Mouse (Mus musculus) intestine, embryonic 14.5 days (tissue): ENCODE data around the gene Ech1. TPM values are rescaled to one million over a fixed set of nuclear protein-coding genes. Genes with fewer than 3 reads are reported as not detected.

Experiments
- ATAC-seq: fragments of 200-750 bp; cut with Nextera tagmentation; replicated peaks from 2 replicates; pipeline ENCODE4 v1.8.0; 2017; ENCODE audit warnings: low read depth, moderate number of reproducible peaks, moderate TSS enrichment, moderate library complexity; ENCODE audit not compliant: low FRiP score, low TSS enrichment
- DNase-seq: peaks from one replicate; pipeline ENCODE4 v3.0.0-alpha.2; 2018; ENCODE audit warnings: low spot score
- H3K27ac ChIP-seq: fragments of 300-500 bp; sonication (generic); 2 replicates; pipeline ENCODE4 v1.5.1; 2014; ENCODE audit warnings: low read depth, mild to moderate bottlenecking, control low read depth
- H3K27me3 ChIP-seq: fragments of 300-500 bp; sonication (generic); replicated peaks from 2 replicates; pipeline ENCODE4 v1.6.1; 2014; ENCODE audit warnings: low read length, control low read depth; ENCODE audit not compliant: control insufficient read depth, insufficient read depth
- H3K36me3 ChIP-seq: fragments of 300-500 bp; sonication (generic); 2 replicates; pipeline ENCODE4 v1.6.1; 2014; ENCODE audit warnings: low read length, control low read depth; ENCODE audit not compliant: control insufficient read depth, insufficient read depth
- H3K4me1 ChIP-seq: fragments of 300-500 bp; sonication (generic); replicated peaks from 2 replicates; pipeline ENCODE4 v1.6.1; 2014; ENCODE audit warnings: low read length, control low read depth, mixed read lengths; ENCODE audit not compliant: control insufficient read depth, insufficient read depth
- H3K4me2 ChIP-seq: fragments of 300-500 bp; sonication (generic); 2 replicates; pipeline ENCODE4 v1.6.1; 2014; ENCODE audit warnings: low read length
- H3K4me3 ChIP-seq: fragments of 300-500 bp; sonication (generic); 2 replicates; pipeline ENCODE4 v1.5.1; 2014; ENCODE audit warnings: low read depth, low read length, control low read depth, mixed read lengths
- H3K9ac ChIP-seq: fragments of 300-500 bp; sonication (generic); 2 replicates; pipeline ENCODE4 v1.6.1; 2014; ENCODE audit warnings: mild to moderate bottlenecking, low read length
- H3K9me3 ChIP-seq: fragments of 300-500 bp; sonication (generic); 2 replicates; pipeline ENCODE4 v1.6.1; 2016; ENCODE audit warnings: low read length, control low read depth; ENCODE audit not compliant: control insufficient read depth
- WGBS: fragments of 180-500 bp; shearing (Covaris S2); extraction: QIAGEN DNeasy Blood & Tissue Kit; methylation state at CpG from one replicate; pipeline ENCODE4 v1.1.7; 2014; 5-methylcytosine and 5-hydroxymethylcytosine counted together
- polyA plus RNA-seq: library from polyadenylated mRNA; unstranded; fragments of >200 nt; fragmentation: Nextera tagmentation; extraction: Ambion mirVana; gene quantifications from 2 replicates; pipeline ENCODE4 v1.2.1, GENCODE M21; 2014

The Ech1 gene
- polyA plus RNA-seq, 1 experiment from 2014 or later = 188 TPM

- ATAC-seq = peak; percentile 71
- WGBS = 0% methylated on average over 28 of the region's 32 CpGs
- Histone ChIP-seq H3K36me3 (peaks cover 22% of the 10 kb centered on the region), H3K4me2 (peak overlapping the region; percentile 66), H3K9me3 (no peaks in the 10 kb centered on the region), H3K4me1 (peaks cover 29% of the 10 kb centered on the region), H3K9ac (peak overlapping the region; percentile 94), H3K27ac (peak overlapping the region; percentile 100), H3K4me3 (peak overlapping the region; percentile 84), H3K27me3 (no peaks in the 10 kb centered on the region)
- peak; percentile 98 for DNase-seq
Observed at GRCm38 (mm10) chr7:28808957-28809393, 16.0 kb upstream of the Ech1 start.

GRCm38 (mm10) chr7:28809401-28810089 is 15.5 kb upstream of the Ech1 start:
- DNase-seq = peak; percentile 87
- Histone ChIP-seq H3K27me3 (no peaks in the 10 kb centered on the region), H3K36me3 (peaks cover 28% of the 10 kb centered on the region), H3K9me3 (no peaks in the 10 kb centered on the region), H3K27ac (peak overlapping the region; percentile 100), H3K4me1 (peaks cover 30% of the 10 kb centered on the region), H3K4me2 (peak overlapping the region; percentile 66), H3K9ac (peak overlapping the region; percentile 94), H3K4me3 (peak overlapping the region; percentile 84)
- WGBS = under 1% methylated on average over 35 of the region's 35 CpGs
- ATAC-seq = peak; percentile 19

- Histone ChIP-seq H3K27me3 (no peaks in the 10 kb centered on the region), H3K9me3 (no peaks in the 10 kb centered on the region), H3K4me1 (peaks cover 30% of the 10 kb centered on the region), H3K4me2 (peak overlapping the region; percentile 66), H3K9ac (peak overlapping the region; percentile 94), H3K27ac (peak overlapping the region; percentile 100), H3K36me3 (peaks cover 36% of the 10 kb centered on the region), H3K4me3 (peak overlapping the region; percentile 84)
- peak; percentile 99 for DNase-seq
- under 1% methylated on average over 70 of the region's 70 CpGs for WGBS
- peak; percentile 89 for ATAC-seq
Observed at GRCm38 (mm10) chr7:28810107-28811066, 14.6 kb upstream of the Ech1 start.

- H3K36me3 ChIP-seq = peaks cover 45% of the 10 kb centered on the region
- H3K9ac ChIP-seq = peak overlapping the region; percentile 90
- ATAC-seq (peak; percentile 34; the same call in 1 of the 2 replicates), DNase-seq (peak; percentile 92)
- H3K4me1 ChIP-seq = peaks cover 35% of the 10 kb centered on the region
- H3K27me3 ChIP-seq = no peaks in the 10 kb centered on the region
- H3K4me3 ChIP-seq = peak overlapping the region; percentile 84
- H3K27ac ChIP-seq = peak overlapping the region; percentile 97
- H3K4me2 ChIP-seq = peak overlapping the region; percentile 93
- H3K9me3 ChIP-seq = no peaks in the 10 kb centered on the region
- under 1% methylated on average over 40 of the region's 40 CpGs for WGBS
Observed at GRCm38 (mm10) chr7:28811228-28811627, 13.8 kb upstream of the Ech1 start.

- Histone ChIP-seq H3K9ac (peak overlapping the region; percentile 90), H3K4me3 (peak overlapping the region; percentile 84), H3K27me3 (no peaks in the 10 kb centered on the region), H3K9me3 (no peaks in the 10 kb centered on the region), H3K27ac (peak overlapping the region; percentile 97), H3K4me2 (peak overlapping the region; percentile 93), H3K36me3 (peaks cover 50% of the 10 kb centered on the region), H3K4me1 (peaks cover 37% of the 10 kb centered on the region)
- WGBS = 4% methylated on average over 7 of the region's 7 CpGs
- no peak for DNase-seq
- ATAC-seq = no peak
Observed at GRCm38 (mm10) chr7:28811640-28812275, 13.3 kb upstream of the Ech1 start.

- Histone ChIP-seq H3K9me3 (no peaks in the 10 kb centered on the region), H3K4me3 (peak overlapping the region; percentile 84), H3K4me2 (peak overlapping the region; percentile 93), H3K27ac (no peak overlapping the region; the same call in 1 of the 2 replicates), H3K36me3 (peaks cover 57% of the 10 kb centered on the region), H3K27me3 (no peaks in the 10 kb centered on the region), H3K4me1 (peaks cover 37% of the 10 kb centered on the region), H3K9ac (peak overlapping the region; percentile 90)
- no peak for ATAC-seq
- 56% methylated on average over 4 of the region's 4 CpGs for WGBS
- DNase-seq = no peak
Observed at GRCm38 (mm10) chr7:28812436-28812835, 12.6 kb upstream of the Ech1 start.

DNA sequence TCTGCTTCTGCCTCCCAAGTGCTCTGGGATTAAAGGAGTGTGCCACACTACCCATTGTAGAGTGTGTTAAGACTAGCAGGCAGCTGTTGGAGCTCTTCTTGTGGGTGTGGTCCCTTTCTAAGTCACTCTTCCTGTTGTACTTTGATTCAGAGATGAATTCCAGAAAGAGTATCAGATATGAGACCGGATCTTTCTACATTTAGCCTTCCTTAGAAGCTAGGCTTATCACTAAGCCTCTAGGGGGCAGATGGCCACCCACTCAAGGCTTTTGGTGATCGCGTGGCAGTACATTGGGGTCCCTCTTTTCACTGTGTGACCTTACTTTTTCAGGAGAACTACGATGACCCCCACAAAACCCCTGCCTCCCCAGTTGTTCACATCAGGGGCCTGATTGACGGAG is 12.1 kb upstream of the Ech1 start:
- Histone ChIP-seq H3K9me3 (no peaks in the 10 kb centered on the region), H3K4me2 (peak overlapping the region; percentile 93), H3K27me3 (no peaks in the 10 kb centered on the region), H3K9ac (peak overlapping the region; percentile 90; the same call in 1 of the 2 replicates), H3K4me3 (peak overlapping the region; percentile 84), H3K27ac (no peak overlapping the region), H3K4me1 (peaks cover 32% of the 10 kb centered on the region), H3K36me3 (peaks cover 62% of the 10 kb centered on the region)
- DNase-seq = no peak
- WGBS = 71% methylated on average over 5 of the region's 5 CpGs
- ATAC-seq = no peak
